Mouse (Mus musculus) stomach, embryonic 14.5 days (tissue): ENCODE data around the gene Slc25a38. TPM values are rescaled to one million over a fixed set of nuclear protein-coding genes. Genes with fewer than 3 reads are reported as not detected.

ENCODE experiments used
- ATAC-seq: fragments of 200-750 bp; cut with Nextera tagmentation; 2 replicates; pipeline ENCODE4 v1.8.0; 2017; ENCODE audit warnings: low read depth, moderate TSS enrichment; ENCODE audit not compliant: insufficient number of reproducible peaks, insufficient read depth, low FRiP score
- H3K27ac ChIP-seq: fragments of 300-500 bp; sonication (generic); 2 replicates; pipeline ENCODE4 v1.5.1; 2014; ENCODE audit warnings: mild to moderate bottlenecking, low read length, moderate library complexity, mixed read lengths
- H3K27me3 ChIP-seq: fragments of 300-500 bp; sonication (generic); 2 replicates; pipeline ENCODE4 v1.6.1; 2014; ENCODE audit warnings: low read length, control low read depth, mixed read lengths; ENCODE audit not compliant: control insufficient read depth, insufficient read depth
- H3K36me3 ChIP-seq: fragments of 300-500 bp; sonication (generic); 2 replicates; pipeline ENCODE4 v1.6.1; 2014; ENCODE audit warnings: mild to moderate bottlenecking, control low read depth, low read length, moderate library complexity, mixed read lengths; ENCODE audit not compliant: control insufficient read depth, insufficient read depth
- H3K4me1 ChIP-seq: fragments of 300-500 bp; sonication (generic); 2 replicates; pipeline ENCODE4 v1.6.1; 2014; ENCODE audit warnings: low read length, control low read depth, mixed read lengths; ENCODE audit not compliant: control insufficient read depth, insufficient read depth
- H3K4me2 ChIP-seq: fragments of 300-500 bp; sonication (generic); replicated peaks from 2 replicates; pipeline ENCODE4 v1.6.1; 2014; ENCODE audit warnings: low read depth, low read length, control low read depth
- H3K4me3 ChIP-seq: fragments of 300-500 bp; sonication (generic); 2 replicates; pipeline ENCODE4 v1.5.1; 2014; ENCODE audit warnings: low read depth, low read length, control low read depth
- H3K9ac ChIP-seq: fragments of 300-500 bp; sonication (generic); replicated peaks from 2 replicates; pipeline ENCODE4 v1.6.1; 2014; ENCODE audit warnings: low read depth, mild to moderate bottlenecking, control low read depth, low read length, moderate library complexity, mixed read lengths
- H3K9me3 ChIP-seq: fragments of 300-500 bp; sonication (generic); 2 replicates; pipeline ENCODE4 v1.6.1; 2016; ENCODE audit warnings: low read depth, low read length, control low read depth; ENCODE audit not compliant: control insufficient read depth
- WGBS: fragments of 180-500 bp; shearing (Covaris S2); extraction: QIAGEN DNeasy Blood & Tissue Kit; methylation state at CpG from one replicate; pipeline ENCODE4 v1.1.7; 2014; 5-methylcytosine and 5-hydroxymethylcytosine counted together
- polyA plus RNA-seq: library from polyadenylated mRNA; unstranded; fragments of >200 nt; fragmentation: Nextera tagmentation; extraction: Ambion mirVana; gene quantifications from 2 replicates; pipeline ENCODE4 v1.2.1, GENCODE M21; 2014

Slc25a38 gene
- polyA plus RNA-seq, 1 experiment from 2014 or later = 25.9 TPM

DNA sequence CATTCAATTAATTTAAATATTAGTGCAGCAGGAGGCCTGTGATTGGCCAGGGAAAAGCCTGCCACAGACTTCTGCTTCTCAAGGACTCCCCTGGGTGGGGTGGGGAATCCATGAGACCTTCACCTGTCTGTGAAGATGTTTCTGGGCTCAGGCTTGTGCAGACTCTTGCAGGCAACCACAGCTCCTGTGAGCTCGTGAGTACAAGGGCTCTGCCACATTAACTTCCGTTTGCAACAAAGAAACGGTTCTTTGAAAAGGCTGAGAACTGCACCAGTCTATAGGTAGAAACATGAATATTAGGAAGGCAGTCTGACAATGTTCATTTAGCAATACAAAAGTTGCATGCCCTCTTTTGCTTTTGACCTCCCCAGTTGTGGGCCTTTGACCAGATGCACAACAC is 31.9 kb upstream of the Slc25a38 start:
- H3K4me1 ChIP-seq = no peaks in the 10 kb centered on the region
- WGBS = 76% methylated on average over 3 of the region's 3 CpGs
- no peaks in the 10 kb centered on the region for H3K36me3 ChIP-seq
- no peak overlapping the region for H3K4me3 ChIP-seq
- H3K9ac ChIP-seq = no peak overlapping the region
- H3K4me2 ChIP-seq = no peak overlapping the region
- H3K27ac ChIP-seq = no peak overlapping the region
- H3K9me3 ChIP-seq = no peaks in the 10 kb centered on the region
- ATAC-seq = no peak
- no peaks in the 10 kb centered on the region for H3K27me3 ChIP-seq

- H3K4me2 ChIP-seq = no peak overlapping the region
- H3K4me1 ChIP-seq = no peaks in the 10 kb centered on the region
- WGBS = 67% methylated on average over 7 of the region's 7 CpGs
- H3K9me3 ChIP-seq = no peaks in the 10 kb centered on the region
- H3K27ac ChIP-seq = no peak overlapping the region
- H3K9ac ChIP-seq = no peak overlapping the region
- ATAC-seq = no peak
- no peak overlapping the region for H3K4me3 ChIP-seq
- H3K27me3 ChIP-seq = no peaks in the 10 kb centered on the region
- no peaks in the 10 kb centered on the region for H3K36me3 ChIP-seq
Measured at GRCm38 (mm10) chr9:120079901-120080300, 30.3 kb upstream of the Slc25a38 start.

GRCm38 (mm10) chr9:120080546-120081108 is 29.5 kb upstream of the Slc25a38 start:
- Histone ChIP-seq H3K4me2 (no peak overlapping the region), H3K36me3 (no peaks in the 10 kb centered on the region), H3K9ac (no peak overlapping the region), H3K9me3 (no peaks in the 10 kb centered on the region), H3K27me3 (no peaks in the 10 kb centered on the region), H3K27ac (no peak overlapping the region), H3K4me1 (no peaks in the 10 kb centered on the region), H3K4me3 (no peak overlapping the region)
- WGBS = 72% methylated on average over 8 of the region's 8 CpGs
- ATAC-seq = no peak

- no peak overlapping the region for H3K9ac ChIP-seq
- H3K27ac ChIP-seq = no peak overlapping the region
- H3K9me3 ChIP-seq = no peaks in the 10 kb centered on the region
- no peak for ATAC-seq
- H3K36me3 ChIP-seq = no peaks in the 10 kb centered on the region
- H3K4me3 ChIP-seq = no peak overlapping the region
- 69% methylated on average over 6 of the region's 6 CpGs for WGBS
- H3K27me3 ChIP-seq = no peaks in the 10 kb centered on the region
- no peaks in the 10 kb centered on the region for H3K4me1 ChIP-seq
- H3K4me2 ChIP-seq = no peak overlapping the region
Measured at GRCm38 (mm10) chr9:120081247-120081646, 28.9 kb upstream of the Slc25a38 start.

DNA sequence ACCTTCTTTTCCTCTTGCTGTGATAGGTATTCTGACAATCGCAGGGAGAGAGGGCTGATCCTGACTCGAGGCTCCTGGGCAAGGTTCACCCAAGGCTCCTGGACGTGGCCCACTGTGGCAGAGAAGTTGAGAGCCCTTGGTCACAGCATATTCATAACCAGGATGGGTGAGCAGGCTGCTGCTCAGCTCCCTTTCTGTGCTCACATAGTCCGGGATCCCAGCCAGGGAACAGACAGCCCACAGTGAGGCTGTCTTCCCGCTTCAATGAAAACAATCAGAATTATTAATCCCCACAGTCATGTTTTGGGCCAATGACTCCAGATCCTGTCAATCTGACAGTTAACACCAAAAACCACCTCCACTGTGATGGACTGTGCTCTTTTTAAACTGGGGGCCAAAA is 28.2 kb upstream of the Slc25a38 start:
- no peak overlapping the region for H3K27ac ChIP-seq
- no peak overlapping the region for H3K9ac ChIP-seq
- no peak overlapping the region for H3K4me3 ChIP-seq
- no peaks in the 10 kb centered on the region for H3K36me3 ChIP-seq
- no peak for ATAC-seq
- 76% methylated on average over 5 of the region's 5 CpGs for WGBS
- no peaks in the 10 kb centered on the region for H3K4me1 ChIP-seq
- no peaks in the 10 kb centered on the region for H3K27me3 ChIP-seq
- H3K4me2 ChIP-seq = no peak overlapping the region
- H3K9me3 ChIP-seq = no peaks in the 10 kb centered on the region

- no peak overlapping the region for H3K27ac ChIP-seq
Measured at GRCm38 (mm10) chr9:120082691-120083090, 27.5 kb upstream of the Slc25a38 start.

DNA sequence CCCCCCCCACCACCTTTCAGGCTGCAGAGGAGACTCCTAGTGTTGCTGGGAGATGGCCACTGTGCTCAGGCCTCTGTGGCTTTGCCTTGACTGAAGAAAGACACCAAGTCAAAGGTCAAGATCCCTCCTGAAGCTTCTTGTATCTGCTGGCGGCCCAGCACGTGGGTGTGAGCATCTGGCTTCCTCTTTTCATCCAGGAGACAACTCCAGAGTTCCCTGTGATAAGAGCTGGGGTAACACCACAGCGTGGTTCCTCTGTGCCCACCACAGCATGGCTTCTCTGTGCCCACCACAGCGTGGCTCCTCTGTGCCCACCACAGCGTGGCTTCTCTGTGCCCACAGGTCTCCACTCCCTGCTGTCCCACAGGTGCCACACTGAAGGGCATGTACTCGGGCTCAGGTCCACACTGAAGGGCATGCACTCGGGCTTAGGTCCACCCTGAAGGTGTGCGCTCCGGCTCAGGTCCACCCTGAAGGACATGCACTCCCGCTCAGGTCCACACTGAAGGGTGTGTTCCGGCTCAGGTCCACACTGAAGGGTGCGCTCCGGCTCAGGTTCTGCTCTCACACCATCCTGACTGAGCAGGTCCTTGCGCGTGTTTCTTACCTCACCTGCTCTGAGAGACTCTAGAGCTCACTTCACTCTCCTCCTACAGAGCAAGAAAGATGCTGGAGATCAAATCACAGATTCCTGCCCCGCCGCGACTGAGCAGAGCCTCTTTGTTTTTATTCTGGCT is 26.8 kb upstream of the Slc25a38 start:
- Histone ChIP-seq H3K9ac (no peak overlapping the region), H3K27me3 (no peaks in the 10 kb centered on the region), H3K36me3 (no peaks in the 10 kb centered on the region), H3K27ac (no peak overlapping the region), H3K4me2 (no peak overlapping the region), H3K4me1 (no peaks in the 10 kb centered on the region), H3K4me3 (no peak overlapping the region), H3K9me3 (no peaks in the 10 kb centered on the region)
- 78% methylated on average over 18 of the region's 18 CpGs for WGBS
- ATAC-seq = 0 out of 2 replicates have a peak, but pooled peaks have one; percentile 18

More at GRCm38 (mm10) chr9:120082691-120083090, 27.5 kb upstream of the Slc25a38 start:
- no peak overlapping the region for H3K9ac ChIP-seq
- no peaks in the 10 kb centered on the region for H3K4me1 ChIP-seq
- 87% methylated on average over 4 of the region's 4 CpGs for WGBS
- no peak for ATAC-seq
- no peak overlapping the region for H3K4me2 ChIP-seq
- H3K27me3 ChIP-seq = no peaks in the 10 kb centered on the region
- no peaks in the 10 kb centered on the region for H3K9me3 ChIP-seq
- H3K4me3 ChIP-seq = no peak overlapping the region
- H3K36me3 ChIP-seq = no peaks in the 10 kb centered on the region

GRCm38 (mm10) chr9:120084406-120084805 is 25.8 kb upstream of the Slc25a38 start:
- no peak overlapping the region for H3K27ac ChIP-seq
- no peaks in the 10 kb centered on the region for H3K4me1 ChIP-seq
- H3K27me3 ChIP-seq = no peaks in the 10 kb centered on the region
- 86% methylated on average over 9 of the region's 9 CpGs for WGBS
- no peak overlapping the region for H3K9ac ChIP-seq
- H3K9me3 ChIP-seq = no peaks in the 10 kb centered on the region
- no peaks in the 10 kb centered on the region for H3K36me3 ChIP-seq
- H3K4me3 ChIP-seq = no peak overlapping the region
- no peak overlapping the region for H3K4me2 ChIP-seq
- no peak for ATAC-seq
